Mouse (Mus musculus): ENCODE data around the gene Cyp2j12. TPM values are rescaled to one million over a fixed set of nuclear protein-coding genes. Genes with fewer than 3 reads are reported as not detected.

The Cyp2j12 gene
- polyA plus RNA-seq, 1 experiment from 2014 or later, result not detected

DNA sequence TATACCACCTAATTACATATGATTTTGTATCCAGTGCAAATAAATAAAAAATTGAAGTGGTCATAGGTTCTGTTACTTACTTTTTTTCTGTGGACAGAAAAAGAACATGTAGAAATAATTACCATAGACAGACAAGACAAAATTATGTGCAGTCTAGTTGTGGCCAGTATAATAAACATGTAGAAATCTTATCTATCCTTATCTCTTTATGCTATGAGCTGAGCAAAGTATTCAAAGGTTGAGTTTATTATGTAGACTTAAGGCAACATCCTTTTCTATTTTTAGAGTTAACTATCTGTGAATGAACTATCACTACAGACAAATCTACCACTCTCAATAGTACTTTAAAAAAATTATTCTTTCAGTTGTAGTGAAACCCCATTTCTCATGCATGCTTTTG lies 62.6 kb downstream of the Cyp2j12 start:
- Histone ChIP-seq H3K4me3 (replicated peaks) (no peak overlapping the region), H3K27ac (replicated peaks) (no peak overlapping the region), H3K27me3 (no peaks in the 10 kb centered on the region), H3K9ac (no peak overlapping the region), H3K36me3 (no peaks in the 10 kb centered on the region), H3K4me2 (replicated peaks) (no peak overlapping the region), H3K9me3 (replicated peaks) (no peaks in the 10 kb centered on the region), H3K4me1 (peaks cover 6% of the 10 kb centered on the region; the same call in 1 of the 2 replicates)
- ATAC-seq (ENCODE audit: insufficient number of reproducible peaks, low FRiP score, low TSS enrichment, low read depth), result no peak

DNA sequence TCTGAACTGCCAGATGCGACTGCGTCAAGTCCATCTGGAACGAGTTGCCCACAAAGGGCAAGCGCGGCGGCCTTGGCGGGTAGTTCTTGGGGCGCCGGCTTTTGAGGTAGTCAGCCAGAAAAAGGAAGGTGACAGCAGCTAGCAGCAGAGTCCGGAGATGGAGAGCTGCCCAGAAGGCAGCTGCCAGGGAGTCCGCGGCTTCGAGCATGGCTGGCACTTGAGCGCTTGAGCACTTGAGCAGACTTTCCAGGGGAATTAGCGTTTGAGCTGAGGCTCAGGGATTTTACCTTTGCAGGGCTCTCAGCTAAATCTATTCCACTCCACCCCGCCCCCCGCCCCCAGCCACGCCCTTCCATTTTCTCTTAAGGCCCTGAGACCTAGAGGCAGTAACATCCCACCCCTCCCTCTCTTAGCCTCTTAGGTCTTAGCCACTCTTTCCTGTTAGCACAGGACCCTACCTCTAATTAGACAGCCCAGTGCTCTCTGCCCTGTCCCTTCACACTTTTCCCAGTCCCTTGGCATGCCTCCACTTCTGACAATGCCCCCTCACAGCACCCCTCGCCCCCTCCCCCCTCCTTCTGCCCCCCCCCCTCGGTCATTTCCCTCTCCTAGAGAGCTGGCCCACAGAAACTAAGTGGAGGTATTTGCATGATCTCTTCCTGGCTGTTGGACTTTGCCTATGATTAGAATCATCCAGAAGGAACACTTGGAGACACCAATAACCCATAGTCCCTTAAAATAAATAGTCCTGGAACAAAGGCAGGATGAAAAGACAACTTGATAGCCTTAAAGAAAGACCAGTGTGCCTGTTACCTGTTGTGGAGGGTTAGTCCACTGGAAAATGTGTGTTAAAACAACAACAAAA lies 63.5 kb downstream of the Cyp2j12 start, which contains the start of gene Cyp2j13:
Gene Cyp2j13 (minus strand): TSS at position 286 of the 865 bp plus-strand sequence.
- peak within 1 kb of the TSS; percentile 22; the same call in 1 of the 2 replicates for H3K4me3 ChIP-seq (replicated peaks)
- 4% methylated on average over 20 of the region's 20 CpGs for WGBS
- H3K36me3 ChIP-seq, result no peaks in the 10 kb centered on the region
- no peaks in the 10 kb centered on the region for H3K9me3 ChIP-seq (replicated peaks)
- H3K9ac ChIP-seq, result no peak within 1 kb of the TSS
- H3K27me3 ChIP-seq, result no peaks in the 10 kb centered on the region
- no peak within 1 kb of the TSS for H3K27ac ChIP-seq (replicated peaks)
- ATAC-seq (ENCODE audit: insufficient number of reproducible peaks, low FRiP score, low TSS enrichment, low read depth), result peak; percentile 51; the same call in 1 of the 2 replicates
- peaks cover 6% of the 10 kb centered on the region; the same call in 1 of the 2 replicates for H3K4me1 ChIP-seq
- peak within 1 kb of the TSS; percentile 42 for H3K4me2 ChIP-seq (replicated peaks)

DNA sequence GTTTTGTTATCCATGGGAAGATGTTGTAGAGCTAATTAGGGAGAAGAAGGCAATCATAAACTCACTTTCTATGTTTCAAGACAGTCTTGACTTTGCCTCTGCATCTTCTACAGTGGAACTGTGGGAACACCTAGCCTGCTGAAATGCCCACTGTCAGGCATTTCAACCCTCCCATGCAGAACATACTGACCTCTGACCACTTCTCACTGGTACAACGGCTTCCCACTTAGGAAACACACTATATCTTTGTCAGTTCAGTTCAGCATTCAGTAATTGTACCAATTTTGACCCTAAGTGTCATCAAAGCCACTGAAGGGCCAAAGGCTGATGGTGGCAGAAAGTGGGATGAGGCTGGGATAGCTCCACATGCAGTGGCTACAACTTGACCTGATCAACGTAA lies 78.9 kb downstream of the Cyp2j12 start:
- WGBS, result 83% methylated on average over 2 of the region's 2 CpGs
- Histone ChIP-seq H3K9ac (no peak overlapping the region), H3K27ac (replicated peaks) (no peak overlapping the region), H3K36me3 (no peaks in the 10 kb centered on the region), H3K4me2 (replicated peaks) (no peak overlapping the region), H3K27me3 (no peaks in the 10 kb centered on the region), H3K9me3 (replicated peaks) (no peaks in the 10 kb centered on the region), H3K4me1 (no peaks in the 10 kb centered on the region), H3K4me3 (replicated peaks) (no peak overlapping the region)
- no peak for ATAC-seq (ENCODE audit: insufficient number of reproducible peaks, low FRiP score, low TSS enrichment, low read depth)

DNA sequence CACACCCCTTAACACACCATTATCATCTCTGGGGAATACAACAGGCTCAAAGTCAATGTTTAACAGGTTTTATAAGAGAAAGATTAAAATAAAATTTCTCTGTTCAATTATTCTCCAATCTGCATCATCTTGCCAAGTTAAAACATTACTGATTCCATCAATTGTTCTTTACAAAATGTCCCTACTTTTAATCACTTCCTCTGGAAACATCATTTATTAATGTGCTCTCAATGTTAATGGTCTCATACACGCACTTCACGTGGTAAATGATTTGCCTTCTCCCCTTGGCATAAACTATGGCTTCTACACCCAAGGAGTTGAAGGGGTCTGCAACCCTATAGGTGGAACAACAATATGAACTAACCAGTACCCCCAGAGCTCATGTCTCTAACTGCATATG lies 80.8 kb downstream of the Cyp2j12 start:
- H3K27me3 ChIP-seq, result no peaks in the 10 kb centered on the region
- H3K9me3 ChIP-seq (replicated peaks), result no peaks in the 10 kb centered on the region
- no peaks in the 10 kb centered on the region for H3K36me3 ChIP-seq
- H3K4me1 ChIP-seq, result no peaks in the 10 kb centered on the region
- no peak overlapping the region for H3K27ac ChIP-seq (replicated peaks)
- H3K9ac ChIP-seq, result no peak overlapping the region
- H3K4me3 ChIP-seq (replicated peaks), result no peak overlapping the region
- 88% methylated on average over 2 of the region's 2 CpGs for WGBS
- H3K4me2 ChIP-seq (replicated peaks), result no peak overlapping the region
- no peak for ATAC-seq (ENCODE audit: insufficient number of reproducible peaks, low FRiP score, low TSS enrichment, low read depth)

Other genes with a start within 250 kb of the Cyp2j12 start
- 8.6 and 10.0 TPM in 2 replicates for gene Hook1, start 173.9 kb downstream of the Cyp2j12 start, polyA plus RNA-seq (2015; fragmentation: Nextera tagmentation; extraction: Ambion mirVana)
- not detected in 2 replicates for gene Cyp2j13, start 63.6 kb downstream of the Cyp2j12 start, polyA plus RNA-seq (2015; fragmentation: Nextera tagmentation; extraction: Ambion mirVana)
- not detected in 2 replicates for gene Cyp2j7, start 95.5 kb upstream of the Cyp2j12 start, polyA plus RNA-seq (2015; fragmentation: Nextera tagmentation; extraction: Ambion mirVana)
- not detected in 2 replicates for gene Cyp2j11, start 207.5 kb upstream of the Cyp2j12 start, polyA plus RNA-seq (2015; fragmentation: Nextera tagmentation; extraction: Ambion mirVana)